Mouse (Mus musculus) MEL (cell line): ENCODE data around the gene Dcpp3. TPM values are rescaled to one million over a fixed set of nuclear protein-coding genes. Genes with fewer than 3 reads are reported as not detected.
A peak's percentile ranks its signal among the peaks of the same experiment; 100 is the strongest.

ENCODE experiments used
- DNase-seq: peaks from one replicate; pipeline ENCODE4 v3.0.0; 2011; ENCODE audit warnings: low read depth, low spot score
- H3K27ac ChIP-seq: 2 replicates; pipeline ENCODE4 v1.5.1; 2012; ENCODE audit warnings: low read depth, mild to moderate bottlenecking, control low read depth, low read length, moderate library complexity; ENCODE audit not compliant: control insufficient read depth
- H3K27me3 ChIP-seq, 2 experiments: fragments of 150-350 bp in 1 of 2; sonication (generic) in 1 of 2; 2 replicates each; pipeline ENCODE4 v1.6.1; 2012; ENCODE audit warnings: low read length in 2 of 2, mild to moderate bottlenecking in 2 of 2, improper control_type of control experiment in 1 of 2, moderate library complexity in 1 of 2; ENCODE audit not compliant: insufficient read depth in 2 of 2, control insufficient read depth in 1 of 2
- H3K36me3 ChIP-seq, 2 experiments: 2 replicates each; pipeline ENCODE4 v1.6.1; 2012 to 2014; ENCODE audit warnings: low read length in 2 of 2, improper control_type of control experiment in 1 of 2, inconsistent platforms in 1 of 2, mild to moderate bottlenecking in 1 of 2; ENCODE audit not compliant: insufficient read depth in 2 of 2, control insufficient read depth in 1 of 2
- H3K4me1 ChIP-seq, 2 experiments: fragments of 150-350 bp in 1 of 2; sonication (generic) in 1 of 2; 2 replicates each; pipeline ENCODE4 v1.6.1; 2012; ENCODE audit warnings: low read length in 2 of 2, improper control_type of control experiment in 1 of 2, mild to moderate bottlenecking in 1 of 2; ENCODE audit not compliant: insufficient read depth in 2 of 2, control insufficient read depth in 1 of 2
- H3K4me3 ChIP-seq, 2 experiments: fragments of 150-350 bp in 1 of 2; sonication (generic) in 1 of 2; 2 replicates each; pipeline ENCODE4 v1.5.1; 2012; ENCODE audit warnings: low read depth in 2 of 2, low read length in 2 of 2, mild to moderate bottlenecking in 2 of 2, moderate library complexity in 2 of 2, control low read depth in 1 of 2, improper control_type of control experiment in 1 of 2; ENCODE audit not compliant: control insufficient read depth in 1 of 2, insufficient read depth in 1 of 2
- H3K79me2 ChIP-seq: 2 replicates; pipeline ENCODE4 v1.6.1; 2012; ENCODE audit warnings: mild to moderate bottlenecking, low read length, moderate library complexity; ENCODE audit not compliant: control insufficient read depth, poor library complexity, insufficient read depth
- H3K9ac ChIP-seq: 2 replicates; pipeline ENCODE4 v1.6.1; 2012; ENCODE audit warnings: low read depth, mild to moderate bottlenecking, control low read depth, low read length, moderate library complexity; ENCODE audit not compliant: control insufficient read depth, poor library complexity, severe bottlenecking
- H3K9me3 ChIP-seq: fragments of 150-350 bp; sonication (generic); replicated peaks from 2 replicates; pipeline ENCODE4 v1.6.1; 2012; ENCODE audit warnings: mild to moderate bottlenecking, low read length, improper control_type of control experiment, moderate library complexity; ENCODE audit not compliant: insufficient read depth
- BHLHE40 ChIP-seq: IDR thresholded peaks from 2 replicates; pipeline ENCODE4 v1.6.1; 2012; ENCODE audit warnings: low read depth, mild to moderate bottlenecking, inconsistent platforms, low read length, improper control_type of control experiment, borderline replicate concordance
- CHD1 ChIP-seq: IDR thresholded peaks from 2 replicates; pipeline ENCODE4 v1.6.1; 2012; ENCODE audit warnings: low read depth, mild to moderate bottlenecking, inconsistent platforms, low read length, improper control_type of control experiment
- CTCF ChIP-seq, 3 experiments: IDR thresholded peaks in 2 of 3; conservative IDR thresholded peaks in 1 of 3; 2 replicates each; pipeline ENCODE4 v1.5.1; 2011 to 2012; ENCODE audit warnings: low read length in 3 of 3, low read depth in 2 of 3, mild to moderate bottlenecking in 2 of 3, improper control_type of control experiment in 1 of 3, inconsistent platforms in 1 of 3, mixed read lengths in 1 of 3, moderate library complexity in 1 of 3; ENCODE audit not compliant: control insufficient read depth in 1 of 3, insufficient read depth in 1 of 3, poor library complexity in 1 of 3, severe bottlenecking in 1 of 3
- ELF1 ChIP-seq: IDR thresholded peaks from 2 replicates; pipeline ENCODE4 v1.6.1; 2014; ENCODE audit warnings: low read depth, mild to moderate bottlenecking, inconsistent platforms, low read length, improper control_type of control experiment, moderate library complexity
- GABPA ChIP-seq: IDR thresholded peaks from 2 replicates; pipeline ENCODE4 v1.6.1; 2012; ENCODE audit warnings: low read depth, mild to moderate bottlenecking, inconsistent platforms, low read length, improper control_type of control experiment, moderate library complexity
- HCFC1 ChIP-seq: IDR thresholded peaks from 2 replicates; pipeline ENCODE4 v1.6.1; 2012; ENCODE audit warnings: low read depth, mild to moderate bottlenecking, inconsistent platforms, low read length, improper control_type of control experiment, moderate library complexity
- POLR2A ChIP-seq, 2 experiments: IDR thresholded peaks; 2 replicates each; pipeline ENCODE4 v1.6.1; 2011 to 2012; ENCODE audit warnings: low read length in 2 of 2, mild to moderate bottlenecking in 2 of 2, control low read depth in 1 of 2, improper control_type of control experiment in 1 of 2, low read depth in 1 of 2, moderate library complexity in 1 of 2; ENCODE audit not compliant: control insufficient read depth in 1 of 2, insufficient read depth in 1 of 2, poor library complexity in 1 of 2
- RAD21 ChIP-seq: IDR thresholded peaks from 2 replicates; pipeline ENCODE4 v1.6.1; 2011; ENCODE audit warnings: mild to moderate bottlenecking, low read depth, low read length, improper control_type of control experiment
- SIN3A ChIP-seq: IDR thresholded peaks from 2 replicates; pipeline ENCODE4 v1.6.1; 2012; ENCODE audit warnings: low read length, improper control_type of control experiment, inconsistent platforms
- SMC3 ChIP-seq: IDR thresholded peaks from 2 replicates; pipeline ENCODE4 v1.6.1; 2011; ENCODE audit warnings: low read depth, low read length, improper control_type of control experiment
- TBP ChIP-seq: IDR thresholded peaks from 2 replicates; pipeline ENCODE4 v1.8.0; 2011; ENCODE audit warnings: low read depth, low read length, improper control_type of control experiment
- UBTF ChIP-seq: IDR thresholded peaks from 2 replicates; pipeline ENCODE4 v1.6.1; 2012; ENCODE audit warnings: low read depth, mild to moderate bottlenecking, inconsistent platforms, low read length, improper control_type of control experiment, moderate library complexity, borderline replicate concordance; ENCODE audit not compliant: insufficient read depth
- ZC3H11A ChIP-seq: IDR thresholded peaks from 2 replicates; pipeline ENCODE4 v1.6.1; 2012; ENCODE audit warnings: low read depth, mild to moderate bottlenecking, inconsistent platforms, low read length, improper control_type of control experiment
- ZKSCAN1 ChIP-seq: IDR thresholded peaks from 2 replicates; pipeline ENCODE4 v1.6.1; 2012; ENCODE audit warnings: low read depth, mild to moderate bottlenecking, inconsistent platforms, low read length, improper control_type of control experiment, moderate library complexity
- ZMIZ1 ChIP-seq: IDR thresholded peaks from 2 replicates; pipeline ENCODE4 v1.6.1; 2012; ENCODE audit warnings: low read depth, mild to moderate bottlenecking, inconsistent platforms, low read length, improper control_type of control experiment, moderate library complexity
- polyA plus RNA-seq, 2 experiments: library from polyadenylated mRNA; stranded (reverse) in 1 of 2; unstranded in 1 of 2; fragments of >175 nt in 1 of 2; fragments of >200 nt in 1 of 2; gene quantifications; 2 replicates each; pipeline versions ENCODE4 v1.2.1 to v1.2.4; 2012; ENCODE audit warnings: low replicate concordance in 2 of 2, low read depth in 1 of 2; ENCODE audit not compliant: insufficient read length in 2 of 2, insufficient read depth in 1 of 2, missing spikeins in 1 of 2
- total RNA-seq: library from RNA; depleted of rRNA; stranded (reverse); fragments of 300-350 nt; gene quantifications from 2 replicates; pipeline ENCODE4 v1.2.3, GENCODE M21; 2012

Gene Dcpp3
- total and polyA plus RNA-seq, 3 experiments = not detected

DNA sequence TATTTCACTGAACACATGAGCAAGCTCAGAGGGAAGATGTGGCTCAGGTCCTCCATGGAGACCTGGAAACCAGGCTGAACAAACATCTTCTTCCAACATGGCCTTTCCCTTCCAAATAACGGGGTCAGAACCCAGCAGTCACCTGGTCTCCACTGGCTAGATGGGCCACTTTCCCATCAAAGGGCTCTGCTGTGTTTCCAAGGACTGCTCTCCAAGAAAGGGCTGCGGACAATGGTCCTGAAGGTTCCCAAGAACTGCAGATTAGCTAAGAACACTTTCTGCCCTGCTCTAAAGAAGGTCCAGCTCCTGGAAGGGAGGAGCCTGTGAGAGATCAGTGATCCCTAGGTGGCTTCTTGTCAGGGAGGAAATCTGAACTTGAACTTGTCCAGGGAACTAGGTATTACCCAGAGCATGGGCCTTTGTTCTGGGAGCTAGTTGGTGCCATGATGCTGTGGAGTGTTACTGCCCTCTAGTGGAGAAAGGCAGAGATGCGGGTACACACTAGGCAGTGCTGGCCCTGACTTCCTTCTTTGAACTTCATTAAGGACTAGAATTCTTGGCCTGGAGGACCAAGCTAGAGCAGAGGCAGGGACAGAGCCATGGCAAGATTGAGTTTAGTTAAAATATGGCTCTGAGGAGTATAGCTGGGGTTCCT lies 43.0 kb downstream of the Dcpp3 start:
- TF ChIP-seq TBP (no peak), ELF1 (peak; percentile 31; the same call in 1 of the 2 replicates), POLR2A (IDR thresholded peaks at IDR 0.05; ENCODE audit: control insufficient read depth in 1 of 2, insufficient read depth in 1 of 2, low read depth in 1 of 2, low read length in 2 of 2, poor library complexity in 1 of 2) (no peak), CTCF (IDR thresholded peaks at IDR 0.05 in 2 of 3, conservative IDR thresholded peaks at IDR 0.05 in 1 of 3; ENCODE audit: control insufficient read depth in 1 of 3, insufficient read depth in 1 of 3, low read depth in 2 of 3, low read length in 3 of 3, poor library complexity in 1 of 3, severe bottlenecking in 1 of 3) (peak; percentile 95 to 98 (median 96)), ZMIZ1 (no peak), SMC3 (peak; percentile 87), BHLHE40 (0 out of 2 replicates have a peak, but pooled peaks have one; percentile 19), RAD21 (peak; percentile 96), UBTF (no peak), GABPA (no peak), ZC3H11A (peak; percentile 78), SIN3A (peak; percentile 38; the same call in 1 of the 2 replicates), HCFC1 (0 out of 2 replicates have a peak, but pooled peaks have one; percentile 30), ZKSCAN1 (no peak)
- H3K9ac ChIP-seq = no peak overlapping the region
- no peak overlapping the region for H3K4me3 ChIP-seq

GRCm38 (mm10) chr17:23961573-23962122 lies 44.4 kb downstream of the Dcpp3 start:
- H3K4me1 ChIP-seq = peaks cover 0 to 3% of the 10 kb centered on the region in 2 experiments; a peak in 1 of 4 replicates
- no peaks in the 10 kb centered on the region for H3K79me2 ChIP-seq
- H3K4me3 ChIP-seq = peak overlapping the region; percentile 13 to 16; a peak in 2 of 4 replicates
- H3K27me3 ChIP-seq = peaks cover 3 to 4% of the 10 kb centered on the region in 2 experiments; a peak in 3 of 4 replicates
- no peaks in the 10 kb centered on the region for H3K9me3 ChIP-seq
- 0 out of 2 replicates have a peak overlapping the region, but pooled peaks have one; percentile 3 for H3K9ac ChIP-seq
- H3K27ac ChIP-seq = no peak overlapping the region
- peak in 1 of 2 experiments; percentile 63; a peak in 2 of 4 replicates for TF ChIP-seq POLR2A (IDR thresholded peaks at IDR 0.05; ENCODE audit: control insufficient read depth in 1 of 2, insufficient read depth in 1 of 2, low read depth in 1 of 2, low read length in 2 of 2, poor library complexity in 1 of 2)
- TF ChIP-seq CHD1 = no peak
- peak; percentile 93 for TF ChIP-seq TBP
- peak; percentile 86 for TF ChIP-seq ZMIZ1
- 0 out of 2 replicates have a peak, but pooled peaks have one; percentile 20 for TF ChIP-seq HCFC1
- TF ChIP-seq, all 39 proteins: peak for 4
- peak; percentile 51 for DNase-seq
- H3K36me3 ChIP-seq = no peaks in the 10 kb centered on the region; a peak in 1 of 4 replicates

More for the DNA sequence above, 43.0 kb downstream of the Dcpp3 start:
- H3K4me1 ChIP-seq = peaks cover 0 to 3% of the 10 kb centered on the region in 2 experiments; a peak in 1 of 4 replicates
- no peaks in the 10 kb centered on the region for H3K9me3 ChIP-seq
- no peak overlapping the region for H3K27ac ChIP-seq
- no peaks in the 10 kb centered on the region; a peak in 1 of 4 replicates for H3K36me3 ChIP-seq
- H3K79me2 ChIP-seq = no peaks in the 10 kb centered on the region
- H3K27me3 ChIP-seq = peaks cover 0 to under 1% of the 10 kb centered on the region in 2 experiments; a peak in 1 of 4 replicates
- DNase-seq = peak; percentile 84
